Mouse (Mus musculus) lung, postnatal 14 days (tissue): ENCODE data around the gene Myo9b.

Experiments
- DNase-seq: peaks from one replicate; pipeline ENCODE4 v3.0.0; 2021

Gene Myo9b

DNA sequence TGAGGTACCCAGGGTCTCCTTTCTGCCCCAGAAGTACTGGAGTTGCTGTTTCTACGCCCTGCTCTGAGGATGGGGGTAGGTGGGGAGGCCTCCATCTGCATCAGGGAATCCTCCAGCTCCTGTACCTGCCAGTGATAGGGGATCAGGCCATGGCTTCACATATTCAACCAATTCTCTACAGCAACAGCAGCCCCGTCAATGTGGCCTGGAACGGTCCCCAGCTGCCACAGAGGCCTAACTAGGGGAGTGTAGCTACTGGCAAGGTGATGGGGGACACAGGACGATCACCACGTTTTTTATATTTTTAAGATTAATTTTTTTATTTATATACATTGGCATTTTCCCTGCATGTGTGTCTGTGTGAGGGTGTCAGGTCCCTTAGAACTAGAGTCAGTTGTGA, 119.9 kb downstream of the Myo9b start:
- DNase-seq = no peak

DNA sequence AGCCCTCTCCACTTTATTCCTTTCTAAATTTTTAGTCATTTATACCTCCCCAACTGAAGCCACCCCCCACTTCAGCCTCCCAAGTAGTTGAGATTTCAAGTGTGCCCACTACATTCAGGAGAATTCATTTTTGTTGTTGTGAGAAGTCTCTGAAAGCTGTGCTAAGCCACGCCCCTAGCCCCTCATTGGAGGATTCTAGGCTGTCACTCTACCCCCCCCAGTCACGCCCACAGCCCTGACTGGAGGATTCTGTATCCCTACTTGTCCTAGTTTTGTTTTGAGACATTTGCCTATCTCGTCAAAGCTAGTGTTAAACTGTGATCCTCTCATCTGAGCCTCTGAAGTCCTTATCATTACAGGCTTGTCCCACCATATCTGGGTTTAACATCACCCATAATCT, 120.4 kb downstream of the Myo9b start:
- DNase-seq = peak; percentile 61

DNA sequence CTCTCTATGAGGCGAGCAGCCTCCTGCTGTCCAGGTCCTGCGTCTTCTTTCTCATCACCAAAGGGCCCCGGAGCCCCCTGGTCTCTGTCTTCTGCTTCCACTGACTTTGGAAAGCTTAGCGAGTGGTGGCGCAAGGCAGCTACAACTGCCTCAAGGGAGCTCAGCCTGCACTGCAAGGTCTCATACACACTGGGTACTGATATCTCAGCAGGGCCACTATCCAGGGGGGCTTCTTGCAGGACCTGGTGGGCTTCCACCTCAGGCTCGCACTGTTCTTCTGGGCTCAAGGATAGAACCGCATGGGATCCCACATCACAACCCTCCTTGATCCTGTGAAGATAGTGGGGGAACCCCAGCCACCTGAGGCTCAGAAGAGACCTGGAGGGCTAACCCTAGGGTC, 122.0 kb downstream of the Myo9b start:
- no peak for DNase-seq

DNA sequence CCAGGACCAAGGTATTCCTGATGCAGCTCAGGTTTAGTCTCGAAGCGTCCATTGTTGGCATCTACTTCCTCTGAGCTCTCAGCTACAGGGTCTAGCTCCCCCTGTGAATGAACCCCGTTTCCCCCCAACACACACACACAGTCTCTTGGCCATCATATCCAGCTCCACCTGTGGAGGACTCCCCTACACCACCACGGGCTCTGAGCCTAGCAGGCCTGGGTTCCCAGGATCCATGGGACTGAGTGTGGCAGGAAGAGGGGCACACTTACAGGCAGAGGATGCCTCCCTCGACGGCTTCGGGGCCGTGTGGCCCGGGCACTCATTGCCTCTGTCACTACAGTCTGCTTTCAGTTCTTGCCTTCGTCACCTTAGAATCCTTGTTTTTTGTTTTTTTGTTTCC, 122.6 kb downstream of the Myo9b start:
- DNase-seq = no peak

DNA sequence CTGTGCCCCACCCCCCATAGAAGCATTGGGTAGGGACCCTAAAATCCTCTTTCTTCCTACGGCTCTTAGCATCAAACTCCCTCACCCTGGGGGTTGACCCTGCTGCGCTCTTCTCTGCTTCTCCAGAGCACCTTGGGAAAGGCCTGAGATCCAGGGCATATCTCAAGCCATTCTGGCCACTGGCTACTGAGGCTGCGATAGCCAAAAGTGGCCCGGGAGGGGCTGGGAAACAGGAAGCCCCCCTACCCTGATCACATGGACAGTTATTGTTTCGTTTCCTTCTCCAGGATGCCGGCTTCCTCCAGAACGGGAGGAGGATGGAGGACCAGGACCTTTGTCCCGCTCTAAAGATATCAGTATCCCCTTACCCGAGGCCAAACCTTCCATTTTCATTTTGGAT, 123.1 kb downstream of the Myo9b start, which contains the start of gene Ushbp1:
TSS of gene Ushbp1 (minus strand) at position 174 of the 400 bp plus-strand sequence.
- peak; percentile 58 for DNase-seq

DNA sequence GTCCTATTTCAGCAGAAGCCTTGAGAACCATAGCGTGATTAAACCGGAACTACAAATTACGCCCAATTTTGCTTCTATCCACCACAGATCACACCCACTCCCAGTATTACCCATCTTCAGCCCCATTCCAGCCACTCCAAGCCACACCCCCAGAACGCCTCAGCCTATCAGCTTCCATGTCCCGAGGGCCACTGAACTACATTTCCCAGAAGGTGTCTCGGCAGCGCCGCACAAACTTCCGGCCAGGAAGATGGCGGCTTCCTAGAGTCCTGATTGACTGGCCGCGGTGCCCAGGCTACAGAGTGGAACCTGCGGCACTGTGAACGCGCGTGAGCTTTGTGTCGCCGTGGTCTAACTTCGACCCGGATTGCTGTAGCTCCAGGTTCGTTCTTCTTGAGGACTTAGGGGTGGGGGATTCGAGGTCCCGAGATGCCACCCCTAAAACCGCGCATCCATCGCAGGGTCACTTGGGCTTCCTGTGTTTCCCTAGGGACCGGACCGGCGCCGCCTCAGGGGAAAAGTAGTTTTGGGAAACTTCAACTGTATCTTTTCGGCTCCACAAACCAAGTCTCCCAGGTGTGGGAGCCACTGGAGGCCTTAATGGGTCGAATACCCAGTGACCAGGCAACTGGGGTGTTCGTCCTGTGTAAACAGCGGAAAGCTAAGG, 124.3 kb downstream of the Myo9b start, which contains the start of gene Babam1:
TSS of gene Babam1 (plus strand) at position 223 of the 667 bp plus-strand sequence.
- peak; percentile 91 for DNase-seq

DNA sequence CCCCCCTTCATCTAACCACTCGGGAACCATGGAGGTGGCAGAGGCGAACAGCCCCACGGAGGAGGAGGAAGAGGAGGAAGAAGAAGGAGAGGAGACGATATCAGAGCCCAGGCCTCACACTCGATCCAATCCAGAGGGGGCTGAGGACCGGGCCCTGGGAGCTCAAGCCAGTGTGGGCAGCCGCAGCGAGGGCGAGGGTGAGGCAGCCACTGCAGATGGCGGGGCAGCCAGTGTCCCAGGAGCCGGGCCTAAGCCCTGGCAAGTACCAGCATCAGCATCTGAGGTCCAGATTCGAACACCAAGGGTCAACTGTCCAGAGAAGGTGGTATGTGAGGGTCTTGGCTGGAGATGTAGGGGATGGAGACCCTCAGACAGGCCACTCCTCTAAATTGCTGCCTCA, 125.2 kb downstream of the Myo9b start:
- DNase-seq = no peak

DNA sequence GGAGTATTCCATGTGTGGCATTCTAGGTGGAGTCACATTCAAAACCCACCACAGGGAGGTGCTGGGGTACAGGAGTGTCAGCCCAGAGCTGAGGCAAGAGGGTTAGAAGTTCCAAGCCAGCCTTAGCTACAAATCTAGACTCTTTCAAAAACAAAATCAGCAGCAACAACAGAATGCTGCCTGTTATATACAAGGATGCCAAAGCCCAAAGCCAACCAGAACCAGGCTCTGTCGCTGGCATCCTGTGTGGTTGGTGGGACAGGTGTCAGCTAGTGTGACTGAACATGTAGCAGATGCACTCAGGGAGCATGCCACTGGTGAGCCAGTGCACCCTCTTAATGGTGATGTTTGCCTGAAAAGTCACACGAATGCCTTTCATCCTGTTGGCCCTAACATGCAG, 128.3 kb downstream of the Myo9b start:
- no peak for DNase-seq

DNA sequence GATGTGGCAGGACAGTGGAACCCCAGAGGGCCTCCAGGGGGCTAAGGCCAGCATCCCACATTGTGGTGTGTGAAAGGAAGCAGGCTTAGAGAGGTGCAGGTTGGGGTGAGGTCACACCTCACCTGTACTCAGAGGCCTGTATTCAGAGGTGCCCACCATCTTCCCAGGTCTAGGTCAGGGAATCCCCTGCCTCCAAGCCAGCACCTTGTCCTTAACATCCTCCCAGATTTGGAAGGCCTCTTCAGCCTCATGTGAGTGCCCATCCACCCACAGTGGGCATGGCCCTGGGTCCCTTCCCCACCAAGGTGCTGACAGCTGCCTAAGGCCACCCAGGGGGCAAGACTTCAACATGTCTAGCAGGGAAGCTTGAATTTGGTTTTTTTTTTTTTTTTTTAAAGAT, 128.9 kb downstream of the Myo9b start:
- no peak for DNase-seq

DNA sequence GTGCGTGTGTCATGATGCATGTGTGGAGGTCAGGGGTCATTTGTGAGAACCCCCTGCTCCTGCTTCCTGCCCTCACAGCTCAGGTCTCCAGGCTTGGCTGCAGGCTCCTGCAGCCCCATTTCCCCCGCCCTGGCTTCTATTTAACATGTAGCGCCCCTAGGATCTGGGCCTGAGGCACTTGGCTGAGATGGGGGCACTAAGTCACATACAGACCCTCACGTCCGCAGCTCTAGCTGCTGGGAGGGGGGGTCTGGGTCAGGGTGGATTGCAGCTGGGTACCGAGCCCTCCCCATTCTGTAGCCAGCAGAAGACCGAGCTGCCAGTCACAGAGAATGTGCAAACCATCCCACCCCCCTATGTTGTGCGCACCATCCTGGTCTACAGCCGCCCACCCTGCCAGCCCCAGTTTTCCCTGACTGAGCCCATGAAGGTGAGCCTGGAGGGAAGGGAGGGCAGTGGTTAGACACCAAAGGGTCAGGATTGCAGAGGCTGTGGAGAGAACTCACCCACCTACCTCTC, 130.0 kb downstream of the Myo9b start:
- no peak for DNase-seq

DNA sequence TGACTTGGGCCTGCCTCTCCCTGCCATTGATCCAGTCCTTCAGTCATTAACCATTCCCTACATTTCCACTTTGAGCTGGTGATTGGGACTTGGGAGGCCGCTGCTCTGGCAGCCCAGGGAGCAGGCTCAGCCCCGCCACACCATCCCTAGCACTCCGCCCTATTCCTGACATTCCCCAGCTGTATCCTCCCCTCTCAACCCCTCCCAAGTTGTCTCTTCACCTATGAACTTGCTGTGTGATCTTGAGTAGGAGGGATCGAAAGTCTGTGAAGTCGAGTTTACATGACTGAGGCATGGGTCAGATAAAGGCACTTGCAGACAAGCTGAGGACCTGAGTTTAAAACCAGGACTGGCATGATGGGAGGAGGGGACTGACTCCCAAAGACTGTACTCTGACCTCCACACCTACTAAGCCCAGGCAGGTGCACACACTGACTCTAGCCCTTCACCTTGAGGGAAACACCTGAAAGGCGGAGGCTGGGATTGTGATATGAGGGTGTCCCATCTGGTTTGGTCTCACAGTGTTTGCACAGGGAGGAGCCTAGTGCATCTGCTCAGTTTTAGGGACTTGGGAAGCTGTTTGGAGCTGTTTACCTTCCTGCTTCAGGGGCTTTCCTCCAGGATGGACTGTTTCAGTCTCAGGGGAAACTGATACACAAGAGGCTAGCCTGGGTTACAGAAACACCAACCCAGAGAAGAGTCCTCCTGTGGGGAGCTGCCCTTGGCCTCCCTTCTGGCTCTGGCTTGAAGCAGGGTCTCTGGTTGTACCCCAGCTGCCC, 130.8 kb downstream of the Myo9b start:
- no peak for DNase-seq

DNA sequence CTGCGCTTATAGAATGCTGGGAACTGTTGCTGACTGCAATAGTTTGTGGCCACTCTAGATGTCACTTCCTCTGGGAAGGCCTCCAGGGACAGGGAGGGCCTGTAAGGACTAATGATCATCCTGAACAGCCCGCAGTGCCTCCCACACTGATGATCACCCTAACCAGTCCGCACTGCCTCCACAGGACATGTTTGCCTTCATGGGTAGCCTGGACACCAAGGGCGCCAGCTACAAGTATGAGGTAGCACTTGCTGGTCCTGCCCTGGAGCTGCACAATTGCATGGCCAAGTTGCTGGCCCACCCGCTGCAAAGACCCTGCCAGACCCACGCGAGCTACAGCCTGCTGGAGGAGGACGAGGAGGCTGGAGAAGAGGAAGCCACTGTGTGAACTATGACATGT, 131.5 kb downstream of the Myo9b start:
- no peak for DNase-seq

DNA sequence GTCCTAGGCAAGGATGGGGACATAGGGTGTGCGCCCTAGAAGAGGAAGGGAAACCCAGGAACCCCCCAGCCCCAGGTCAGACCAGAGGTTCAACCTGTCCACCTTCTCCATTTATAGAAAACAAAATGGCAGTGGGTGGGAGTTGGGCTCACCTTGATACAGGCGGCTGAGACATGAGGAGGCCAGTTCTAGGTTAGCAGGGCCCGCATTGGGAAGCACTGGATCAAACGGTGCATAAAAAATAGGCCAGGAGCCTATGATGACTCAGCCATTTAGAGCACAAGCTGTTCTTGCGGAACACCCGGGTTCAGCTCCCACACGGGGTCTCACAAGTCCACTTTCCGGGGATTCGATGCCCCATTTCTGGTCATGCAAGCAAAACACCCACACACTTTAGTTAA, 132.4 kb downstream of the Myo9b start:
- DNase-seq = no peak

DNA sequence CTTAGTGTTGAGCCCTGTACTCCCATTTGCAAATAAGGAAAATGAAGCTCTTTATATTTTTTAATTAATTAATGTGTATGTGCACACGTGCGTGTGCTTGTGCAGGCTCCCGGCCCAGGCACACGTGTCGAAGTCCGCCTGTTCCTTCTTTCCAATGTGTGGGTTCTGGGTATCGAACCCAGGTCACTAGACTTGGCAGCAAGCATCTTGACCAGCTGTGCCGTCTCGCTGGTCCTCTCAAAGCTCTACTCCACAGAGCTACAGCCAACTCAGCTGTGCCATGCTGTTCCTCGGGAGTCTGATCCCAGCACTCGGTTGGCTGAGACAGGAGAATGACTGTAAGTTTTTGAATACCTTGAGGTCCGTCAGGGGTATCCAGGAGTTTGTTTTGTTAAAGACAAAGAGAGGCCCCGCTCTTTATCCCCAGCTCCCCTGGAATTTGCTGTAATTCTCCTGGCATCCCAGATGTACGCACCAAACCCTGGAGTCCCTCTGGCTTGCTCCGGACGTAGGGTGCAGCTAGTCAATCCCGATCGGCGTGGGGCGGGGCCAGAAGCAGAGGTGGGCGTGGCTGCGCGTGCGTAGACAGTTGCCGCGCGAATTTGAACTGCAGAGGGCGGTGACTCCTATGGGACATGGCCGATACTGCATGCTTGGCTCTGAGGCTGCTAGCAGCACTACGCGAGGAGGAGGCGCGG, 133.0 kb downstream of the Myo9b start, which contains the start of gene Ankle1:
TSS of gene Ankle1 (plus strand) at position 610 of the 698 bp plus-strand sequence.
- DNase-seq = peak; percentile 97

DNA sequence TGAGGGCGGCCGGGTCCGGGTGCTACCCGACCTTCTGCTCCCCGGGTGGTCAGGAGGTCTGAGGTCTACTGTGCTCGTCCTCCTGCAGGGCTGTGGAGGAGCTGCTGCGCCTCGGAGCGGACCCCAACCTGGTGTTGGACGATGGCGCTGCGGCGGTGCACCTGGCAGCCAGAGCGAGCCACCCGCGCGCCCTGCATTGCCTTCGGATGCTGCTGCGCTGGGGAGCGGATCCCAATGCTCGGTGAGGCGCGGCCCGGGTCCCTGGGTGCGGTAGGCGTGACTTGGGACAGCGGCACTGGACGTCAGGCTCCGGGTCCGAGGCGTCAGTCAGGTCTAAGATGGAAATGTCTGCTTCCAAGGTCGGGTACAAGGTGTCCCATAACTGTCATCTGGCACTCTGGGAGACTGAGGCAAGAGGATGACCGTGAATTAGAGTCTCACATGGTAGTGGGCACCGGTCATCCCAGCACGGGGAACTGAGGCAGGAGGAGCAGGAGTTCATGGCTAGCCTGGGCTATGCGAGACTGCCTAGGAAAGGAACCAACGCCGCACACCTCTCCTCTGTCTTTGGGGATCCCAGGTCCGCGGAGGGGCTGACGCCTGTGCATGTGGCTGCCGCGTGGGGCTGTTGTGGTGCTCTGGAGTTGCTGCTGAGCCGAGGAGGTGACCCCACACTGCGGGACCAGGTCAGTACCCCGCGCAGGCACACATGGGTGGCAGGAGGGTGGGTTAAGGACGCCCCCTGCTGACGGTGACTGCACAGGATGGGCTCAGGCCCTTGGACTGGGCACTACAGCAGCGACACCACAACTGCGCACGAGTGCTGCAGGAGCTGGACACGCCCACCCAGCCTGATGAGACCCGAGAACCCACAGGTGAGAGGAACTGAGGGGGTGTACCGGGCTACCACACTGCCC, 133.8 kb downstream of the Myo9b start:
- DNase-seq = peak; percentile 81

DNA sequence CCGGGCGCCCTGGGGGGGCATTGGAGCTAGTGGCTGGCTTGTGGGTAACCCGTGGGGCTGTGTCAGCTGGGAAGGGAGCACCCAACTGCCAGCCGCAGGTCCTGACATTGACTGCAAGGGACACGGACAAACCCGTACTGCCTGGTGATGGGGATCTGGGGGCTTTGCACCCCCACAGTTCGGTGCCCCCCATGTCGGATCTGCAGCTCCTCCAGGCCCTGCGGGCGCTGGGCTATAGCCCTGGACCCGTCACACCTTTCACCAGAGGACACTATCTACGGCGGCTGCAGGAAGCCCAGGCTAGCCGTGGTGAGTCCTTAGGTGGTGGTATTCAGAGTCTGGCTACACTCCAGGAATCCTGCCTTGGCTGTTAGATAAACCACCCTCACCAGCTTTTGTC, 134.9 kb downstream of the Myo9b start:
- no peak for DNase-seq

DNA sequence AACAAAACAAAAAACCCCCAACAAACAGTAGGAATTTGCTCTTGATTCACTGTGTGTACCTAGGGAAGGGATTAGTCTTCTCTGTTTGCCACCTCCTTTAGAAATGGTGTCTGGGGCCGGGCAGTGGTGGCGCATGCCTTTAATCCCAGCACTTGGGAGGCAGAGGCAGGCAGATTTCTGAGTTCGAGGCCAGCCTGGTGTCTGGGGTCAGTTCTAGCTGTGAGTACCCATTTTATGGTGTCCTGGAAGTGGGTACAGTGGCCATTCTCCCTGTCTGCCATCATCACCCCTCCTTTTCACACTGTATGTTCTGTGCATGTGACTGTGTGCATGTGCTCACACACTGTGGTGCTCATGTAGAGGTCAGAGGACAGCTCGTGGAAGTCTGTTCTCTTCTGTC, 135.7 kb downstream of the Myo9b start:
- no peak for DNase-seq
